Mouse (Mus musculus): ENCODE results near the gene Phf24.

DNA sequence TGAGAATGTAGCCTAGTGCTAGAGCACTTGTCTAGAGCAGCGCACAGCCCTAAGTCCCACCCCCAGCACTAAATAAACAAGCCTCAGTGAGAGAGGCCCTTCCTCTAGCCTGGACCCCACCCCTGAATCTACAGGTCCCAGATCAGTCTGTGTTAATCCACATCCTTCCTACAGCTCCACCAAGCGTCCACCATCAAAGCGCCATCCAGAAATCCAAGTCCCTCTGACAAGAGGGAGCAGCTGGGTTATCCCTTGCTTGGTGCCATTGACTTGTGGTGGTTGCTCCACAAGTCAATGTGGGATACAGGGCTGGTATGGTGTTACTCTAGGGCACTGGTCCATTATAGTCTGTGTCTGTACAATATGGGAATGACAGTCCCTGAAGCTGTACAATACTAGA is 38.7 kb downstream of the Phf24 start:
- TF ChIP-seq USF1 (IDR thresholded peaks at IDR 0.05; ENCODE audit: low read depth) (no peak), POLR2A (IDR thresholded peaks at IDR 0.05; ENCODE audit: insufficient read length, low read depth) (no peak), E2F4 (IDR thresholded peaks at IDR 0.05; ENCODE audit: insufficient read depth) (no peak)

Data from myocyte (in vitro differentiated cells).